7 mouse cellular contexts compared by ENCODE assay signal in genomic region chr10:128377940-128378448, GRCm38 (mm10). TPM values are rescaled to one million over a fixed set of nuclear protein-coding genes. Genes with fewer than 3 reads are reported as not detected.
A peak's percentile ranks its signal among the peaks of the same experiment; 100 is the strongest.
DNase-seq lines count a peak whose midpoint lies in the region; ATAC-seq and TF ChIP-seq lines count a peak whose summit lies in the region.

No protein-coding gene starts in this region.

- H3K9ac ChIP-seq in embryonic facial prominence, embryonic 15.5 days = peak overlapping the region; percentile 97
- peak overlapping the region; percentile 99 for H3K9ac ChIP-seq in intestine, embryonic 16.5 days (ENCODE audit: low read depth, low read length)
- H3K9ac ChIP-seq in neural tube, embryonic 14.5 days (replicated peaks; ENCODE audit: low read depth, low read length) = peak overlapping the region; percentile 98

- peaks cover 15% of the 10 kb centered on the region for H3K4me1 ChIP-seq in lung, adult 2 months (ENCODE audit: control insufficient read depth, insufficient read depth, low read length)
- H3K4me1 ChIP-seq in embryonic facial prominence, embryonic 15.5 days = peaks cover 24% of the 10 kb centered on the region
- peaks cover 13% of the 10 kb centered on the region for H3K4me1 ChIP-seq in intestine, embryonic 16.5 days (ENCODE audit: control insufficient read depth, insufficient read depth, low read length)
- peaks cover 19% of the 10 kb centered on the region for H3K4me1 ChIP-seq in neural tube, embryonic 14.5 days (ENCODE audit: control insufficient read depth, insufficient read depth, low read length)

- H3K36me3 ChIP-seq in embryonic facial prominence, embryonic 15.5 days = peaks cover 45% of the 10 kb centered on the region
- peaks cover 5% of the 10 kb centered on the region for H3K36me3 ChIP-seq in intestine, embryonic 16.5 days (ENCODE audit: control insufficient read depth, insufficient read depth, low read length)
- peaks cover 38% of the 10 kb centered on the region for H3K36me3 ChIP-seq in neural tube, embryonic 14.5 days (ENCODE audit: control insufficient read depth, insufficient read depth, low read length)

- WGBS in lung, adult 2 months = 54% methylated on average over 14 of the region's 14 CpGs
- WGBS in embryonic facial prominence, embryonic 15.5 days = 48% methylated on average over 14 of the region's 14 CpGs
- WGBS in intestine, embryonic 16.5 days = 50% methylated on average over 14 of the region's 14 CpGs
- WGBS in neural tube, embryonic 14.5 days = 53% methylated on average over 14 of the region's 14 CpGs

- no peak for ATAC-seq in embryonic facial prominence, embryonic 15.5 days (ENCODE audit: insufficient number of reproducible peaks, low FRiP score, low TSS enrichment, low read depth)
- ATAC-seq in intestine, embryonic 16.5 days = no peak
- ATAC-seq in neural tube, embryonic 14.5 days (ENCODE audit: low read depth) = 0 out of 2 replicates have a peak, but pooled peaks have one; percentile 0

- H3K4me3 ChIP-seq in lung, adult 2 months (replicated peaks; ENCODE audit: extremely low read depth, low read depth, low read length) = peak overlapping the region; percentile 68
- H3K4me3 ChIP-seq in embryonic facial prominence, embryonic 15.5 days (replicated peaks) = peak overlapping the region; percentile 89
- H3K4me3 ChIP-seq in intestine, embryonic 16.5 days (ENCODE audit: low read length) = peak overlapping the region; percentile 75
- H3K4me3 ChIP-seq in neural tube, embryonic 14.5 days (ENCODE audit: low read depth, low read length) = peak overlapping the region; percentile 94

- no peaks in the 10 kb centered on the region for H3K27me3 ChIP-seq in embryonic facial prominence, embryonic 15.5 days
- no peaks in the 10 kb centered on the region for H3K27me3 ChIP-seq in intestine, embryonic 16.5 days (replicated peaks; ENCODE audit: control insufficient read depth, insufficient read depth, low read length)
- H3K27me3 ChIP-seq in neural tube, embryonic 14.5 days (ENCODE audit: control insufficient read depth, insufficient read depth, low read length) = no peaks in the 10 kb centered on the region; the same call in 1 of the 2 replicates

- no peak for TF ChIP-seq CTCF in lung, adult 2 months (IDR thresholded peaks at IDR 0.05; ENCODE audit: insufficient read depth, low read length)

- no peak for TF ChIP-seq POLR2A in lung, adult 2 months (IDR thresholded peaks at IDR 0.05; ENCODE audit: borderline replicate concordance, extremely low read depth, low read depth, low read length)

- no peak for DNase-seq in lung, adult 2 months
- no peak for DNase-seq in lung, postnatal 10 days
- DNase-seq in cerebellum, adult 18-20 months = no peak
- no peak for DNase-seq in kidney, adult 18-20 months

- peak overlapping the region; percentile 93 for H3K27ac ChIP-seq in embryonic facial prominence, embryonic 15.5 days (replicated peaks)
- peak overlapping the region; percentile 82 for H3K27ac ChIP-seq in intestine, embryonic 16.5 days (ENCODE audit: low read length)
- H3K27ac ChIP-seq in neural tube, embryonic 14.5 days (ENCODE audit: low read depth, low read length) = peak overlapping the region; percentile 94

- peak overlapping the region; percentile 75 for H3K4me2 ChIP-seq in embryonic facial prominence, embryonic 15.5 days (replicated peaks)
- H3K4me2 ChIP-seq in intestine, embryonic 16.5 days (ENCODE audit: low read depth, low read length) = peak overlapping the region; percentile 85
- peak overlapping the region; percentile 77 for H3K4me2 ChIP-seq in neural tube, embryonic 14.5 days (ENCODE audit: low read depth, low read length)

- no peaks in the 10 kb centered on the region for H3K9me3 ChIP-seq in embryonic facial prominence, embryonic 15.5 days (replicated peaks)
- no peaks in the 10 kb centered on the region for H3K9me3 ChIP-seq in intestine, embryonic 16.5 days (ENCODE audit: control insufficient read depth, low read length)
- H3K9me3 ChIP-seq in neural tube, embryonic 14.5 days (ENCODE audit: control insufficient read depth, low read length) = no peaks in the 10 kb centered on the region

RNA-seq across cellular contexts. Expression of gene Ankrd52, which starts 1.1 kb away (rescaled TPM):
- 24.5 and 31.6 TPM in 2 replicates for polyA plus RNA-seq in lung, adult 2 months (2012; rRNA removed)
- polyA plus RNA-seq in embryonic facial prominence, embryonic 15.5 days (2015; fragmentation: Nextera tagmentation; extraction: Ambion mirVana) = 11.0 and 12.1 TPM in 2 replicates
- 6.7 and 7.2 TPM in 2 replicates for polyA plus RNA-seq in intestine, embryonic 16.5 days (2015; fragmentation: Nextera tagmentation; extraction: Ambion mirVana)
- 11.6 and 14.0 TPM in 2 replicates for polyA plus RNA-seq in neural tube, embryonic 14.5 days (2014; fragmentation: Nextera tagmentation; extraction: Ambion mirVana)

RNA-seq across cellular contexts. Expression of gene Coq10a, which starts 9.2 kb away (rescaled TPM):
- polyA plus RNA-seq in lung, adult 2 months (2012; rRNA removed) = 28.9 and 48.7 TPM in 2 replicates
- 19.4 and 20.4 TPM in 2 replicates for polyA plus RNA-seq in embryonic facial prominence, embryonic 15.5 days (2015; fragmentation: Nextera tagmentation; extraction: Ambion mirVana)
- 2.5 and 3.3 TPM in 2 replicates for polyA plus RNA-seq in intestine, embryonic 16.5 days (2015; fragmentation: Nextera tagmentation; extraction: Ambion mirVana)
- polyA plus RNA-seq in neural tube, embryonic 14.5 days (2014; fragmentation: Nextera tagmentation; extraction: Ambion mirVana) = 51.3 and 52.7 TPM in 2 replicates

RNA-seq across cellular contexts. Expression of gene Slc39a5, which starts 23.0 kb away (rescaled TPM):
- 0.42 TPM in 1 of 2 replicates, not detected in the other for polyA plus RNA-seq in lung, adult 2 months (2012; rRNA removed)
- polyA plus RNA-seq in embryonic facial prominence, embryonic 15.5 days (2015; fragmentation: Nextera tagmentation; extraction: Ambion mirVana) = 0.13 TPM in 1 of 2 replicates, not detected in the other
- 207 and 242 TPM in 2 replicates for polyA plus RNA-seq in intestine, embryonic 16.5 days (2015; fragmentation: Nextera tagmentation; extraction: Ambion mirVana)
- polyA plus RNA-seq in neural tube, embryonic 14.5 days (2014; fragmentation: Nextera tagmentation; extraction: Ambion mirVana) = 0.44 TPM in 1 of 2 replicates, not detected in the other

RNA-seq across cellular contexts. Expression of gene Nabp2, which starts 33.3 kb away (rescaled TPM):
- polyA plus RNA-seq in lung, adult 2 months (2012; rRNA removed) = 22.1 and 23.4 TPM in 2 replicates
- 66.2 and 75.7 TPM in 2 replicates for polyA plus RNA-seq in embryonic facial prominence, embryonic 15.5 days (2015; fragmentation: Nextera tagmentation; extraction: Ambion mirVana)
- 104 TPM in 2 replicates for polyA plus RNA-seq in intestine, embryonic 16.5 days (2015; fragmentation: Nextera tagmentation; extraction: Ambion mirVana)
- polyA plus RNA-seq in neural tube, embryonic 14.5 days (2014; fragmentation: Nextera tagmentation; extraction: Ambion mirVana) = 131 and 140 TPM in 2 replicates

RNA-seq across cellular contexts. Expression of gene Rnf41, which starts 33.5 kb away (rescaled TPM):
- polyA plus RNA-seq in lung, adult 2 months (2012; rRNA removed) = 24.4 and 25.5 TPM in 2 replicates
- polyA plus RNA-seq in embryonic facial prominence, embryonic 15.5 days (2015; fragmentation: Nextera tagmentation; extraction: Ambion mirVana) = 44.0 and 45.0 TPM in 2 replicates
- polyA plus RNA-seq in intestine, embryonic 16.5 days (2015; fragmentation: Nextera tagmentation; extraction: Ambion mirVana) = 43.2 and 43.3 TPM in 2 replicates
- polyA plus RNA-seq in neural tube, embryonic 14.5 days (2014; fragmentation: Nextera tagmentation; extraction: Ambion mirVana) = 64.5 and 71.2 TPM in 2 replicates

Comparison
In these comparisons a context has a peak if more than half of its experiments do, and no peak if none do; other contexts are left out.
1. RNA of gene Slc39a5, which starts 23.0 kb away (polyA plus RNA-seq): 207 to 242 TPM in intestine, embryonic 16.5 days; 0.44 TPM in neural tube, embryonic 14.5 days, 0.13 TPM in embryonic facial prominence, embryonic 15.5 days and 0.42 TPM in lung, adult 2 months; every median in the first group is over 100 times any median in the second.
2. Peak in every context shown above with its lines, with median percentiles within 50 percentile points of each other: H3K4me3 ChIP-seq, H3K27ac ChIP-seq, H3K4me2 ChIP-seq and H3K9ac ChIP-seq.